Mouse (Mus musculus): ENCODE results near the gene Aebp2.
A peak's percentile ranks its signal among the peaks of the same experiment; 100 is the strongest.
"Not testable (repeated sequence)": the region's sequence is repeated elsewhere in the genome, so short reads cannot be mapped to it uniquely, and the experiment has no call there.

The Aebp2 gene

DNA sequence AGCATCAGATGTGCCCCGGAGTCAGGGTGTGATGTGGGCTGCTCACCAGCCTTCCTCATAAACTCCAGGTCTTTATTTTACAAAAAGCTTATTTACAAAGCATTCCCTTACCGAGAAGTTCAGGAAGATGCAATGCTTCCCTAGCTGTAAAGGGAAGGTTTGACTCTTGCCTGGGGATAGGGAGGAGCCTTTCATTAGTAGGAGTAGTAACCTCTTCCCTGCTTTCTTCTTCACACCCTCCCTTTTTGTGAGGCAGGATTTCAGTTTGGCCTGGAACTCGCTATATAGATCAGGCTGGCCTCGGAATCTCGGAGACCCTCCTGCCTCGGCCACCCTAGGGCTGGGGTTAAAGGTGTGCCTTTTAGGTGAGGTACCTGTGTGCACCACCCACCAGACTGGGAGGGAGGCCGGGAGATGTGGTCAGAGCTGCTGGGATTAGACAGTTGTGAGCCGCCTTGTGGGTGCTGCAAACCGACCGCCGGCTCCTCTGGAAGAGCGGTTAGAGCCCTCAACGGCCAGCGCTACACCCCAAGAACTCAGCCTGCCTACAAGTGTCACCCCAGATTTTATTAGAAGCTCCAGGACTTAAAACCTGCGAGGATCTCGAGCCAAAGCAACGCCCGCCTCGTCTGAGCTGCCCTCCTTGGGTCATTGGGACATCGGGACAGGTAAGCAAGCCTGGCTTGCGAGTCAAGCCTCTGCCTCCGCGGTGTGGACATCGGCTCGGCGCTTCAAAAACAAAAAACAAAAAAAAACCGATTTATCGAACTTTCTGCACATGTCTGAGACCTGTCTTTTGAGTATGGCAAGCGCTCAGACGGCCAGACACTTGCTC is at the start of gene Aebp2:
TSS of gene Aebp2 (plus strand) at position 273 of the 835 bp plus-strand sequence.
- peak; percentile 6 for DNase-seq (ENCODE audit: low read depth, low spot score)

DNA sequence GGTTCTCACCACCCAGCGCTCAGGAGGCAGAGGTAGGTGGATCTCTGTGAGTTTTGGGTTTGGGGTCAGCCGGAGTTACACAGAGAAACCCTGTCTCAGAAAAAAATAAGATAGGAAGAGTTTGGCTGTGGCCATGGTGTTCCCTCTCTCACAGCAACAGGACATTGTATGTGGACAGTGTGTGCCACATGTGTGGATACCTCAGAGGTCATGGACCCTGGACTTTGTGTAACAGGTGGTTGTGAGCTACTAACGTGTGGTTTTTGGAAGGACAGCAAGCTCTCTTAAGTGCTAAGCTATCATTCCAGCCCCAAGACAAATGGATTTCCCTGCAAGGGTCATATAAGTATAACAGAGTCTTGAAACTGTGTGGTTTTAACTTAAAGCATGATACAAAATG is 47.5 kb upstream of the Aebp2 start:
- DNase-seq (ENCODE audit: low read depth, low spot score), result no peak

DNA sequence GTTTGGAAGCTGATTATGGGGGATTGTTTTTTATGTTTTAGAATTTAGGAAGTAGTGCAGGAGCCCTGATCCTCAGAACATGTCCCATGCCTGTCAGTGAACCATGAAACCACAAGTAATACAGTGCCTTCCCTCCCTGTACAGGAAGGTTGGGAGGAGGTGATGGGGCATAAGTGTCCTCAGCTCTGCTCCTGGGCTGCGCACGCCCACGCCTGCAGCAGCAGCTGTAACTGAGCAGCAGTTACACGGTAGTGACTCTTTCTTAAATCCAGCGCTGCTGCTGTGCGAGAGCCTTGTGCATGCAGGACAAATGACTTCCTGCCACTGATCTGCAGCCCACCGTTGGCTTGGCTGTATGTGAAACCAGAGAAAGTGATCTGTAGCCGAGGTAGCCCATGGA is 46.3 kb upstream of the Aebp2 start:
- no peak for DNase-seq (ENCODE audit: low read depth, low spot score)

DNA sequence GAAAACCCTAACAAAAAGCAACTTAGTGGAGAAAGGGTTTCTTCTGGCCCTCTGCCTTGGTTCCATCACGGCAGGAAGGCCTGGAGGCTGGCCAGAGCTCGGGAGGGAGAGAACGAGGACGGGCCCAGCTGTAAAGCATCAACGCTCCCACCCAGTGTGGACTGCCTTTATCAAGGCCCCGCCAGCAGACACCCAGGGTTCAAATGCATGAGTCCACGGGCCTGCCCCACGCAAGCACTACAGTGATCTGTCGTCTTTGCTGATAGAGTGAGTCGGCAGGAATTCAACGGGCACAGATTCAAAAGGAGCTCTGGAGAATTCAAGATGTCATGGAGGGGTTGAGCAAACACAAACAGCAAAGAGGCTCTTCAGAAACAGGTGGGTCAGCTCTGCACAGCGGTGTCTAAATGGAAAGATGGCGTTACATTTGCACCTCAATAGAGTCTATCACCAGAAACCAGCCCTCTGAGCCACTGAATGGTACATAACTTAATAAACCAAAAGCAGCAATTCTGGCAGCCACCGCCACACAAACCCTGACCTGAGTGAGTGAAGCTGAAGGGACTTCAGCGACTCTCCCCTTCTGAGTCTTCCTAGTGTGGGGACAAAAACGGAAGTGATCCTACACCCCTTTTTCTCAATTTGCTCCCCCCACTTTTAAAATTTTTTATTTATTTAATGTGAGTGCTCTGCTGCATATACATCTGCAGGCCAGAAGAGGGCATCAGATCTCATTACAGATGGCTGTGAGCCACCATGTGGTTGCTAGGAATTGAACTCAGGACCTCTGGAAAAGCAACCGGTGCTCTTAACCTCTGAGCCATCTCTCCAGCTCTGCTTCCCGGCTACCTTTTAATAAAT is 45.3 kb upstream of the Aebp2 start:
- DNase-seq (ENCODE audit: low read depth, low spot score), result no peak

DNA sequence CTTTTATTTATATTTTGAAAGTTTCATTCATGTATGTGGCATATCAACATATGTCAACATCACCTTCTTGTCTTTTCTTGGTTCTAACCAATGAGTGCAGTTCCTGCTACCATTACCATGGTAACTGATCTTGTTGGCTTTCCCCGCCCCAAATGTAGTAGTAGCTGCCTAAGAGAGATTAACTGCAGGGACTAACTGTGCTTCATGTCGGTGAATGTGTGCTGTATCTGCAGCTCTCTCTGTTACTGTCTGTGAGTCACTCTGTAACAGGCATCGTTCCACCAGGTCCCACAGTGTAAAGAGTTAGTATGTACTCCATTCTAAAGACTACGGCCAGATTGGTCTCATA is 44.7 kb upstream of the Aebp2 start:
- no peak for DNase-seq (ENCODE audit: low read depth, low spot score)

DNA sequence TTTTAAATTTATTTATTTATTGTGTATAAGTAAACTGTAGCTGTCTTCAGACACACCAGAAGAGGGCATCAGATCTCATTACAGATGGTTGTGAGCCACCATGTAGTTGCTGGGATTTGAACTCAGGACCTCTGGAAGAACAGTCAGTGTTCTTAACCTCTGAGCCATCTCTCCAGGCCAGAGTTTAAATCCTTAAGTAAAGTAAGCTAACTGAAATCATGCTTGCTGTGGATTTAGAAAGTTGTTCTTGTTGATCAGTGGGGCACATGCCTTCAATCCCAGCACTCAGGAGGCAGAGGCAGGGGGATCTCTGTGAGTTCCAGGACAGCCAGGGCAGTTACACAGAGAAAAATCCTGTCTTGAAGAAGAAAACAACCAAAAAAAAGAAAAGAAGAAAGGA is 43.5 kb upstream of the Aebp2 start:
- DNase-seq (ENCODE audit: low read depth, low spot score), result not testable (repeated sequence)

DNA sequence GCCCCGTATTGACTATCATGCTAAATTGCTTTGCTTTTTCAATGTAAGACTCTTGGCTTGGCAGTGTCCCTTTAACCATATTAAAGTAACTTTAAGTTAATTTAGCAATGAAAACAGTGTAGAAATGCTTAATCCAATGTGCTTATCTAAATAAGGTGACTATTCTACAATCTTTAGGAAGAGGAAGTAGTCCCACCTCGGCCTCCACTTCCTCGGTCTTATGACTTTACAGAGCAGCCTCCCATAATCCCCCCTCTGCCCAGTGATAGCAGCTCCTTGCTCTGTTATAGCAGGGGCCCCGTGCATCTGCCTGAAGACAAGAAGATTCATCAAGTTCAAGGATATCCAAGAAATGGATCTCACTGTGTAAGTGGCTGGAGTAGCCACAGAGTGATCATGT is 42.3 kb upstream of the Aebp2 start:
- DNase-seq (ENCODE audit: low read depth, low spot score), result no peak

DNA sequence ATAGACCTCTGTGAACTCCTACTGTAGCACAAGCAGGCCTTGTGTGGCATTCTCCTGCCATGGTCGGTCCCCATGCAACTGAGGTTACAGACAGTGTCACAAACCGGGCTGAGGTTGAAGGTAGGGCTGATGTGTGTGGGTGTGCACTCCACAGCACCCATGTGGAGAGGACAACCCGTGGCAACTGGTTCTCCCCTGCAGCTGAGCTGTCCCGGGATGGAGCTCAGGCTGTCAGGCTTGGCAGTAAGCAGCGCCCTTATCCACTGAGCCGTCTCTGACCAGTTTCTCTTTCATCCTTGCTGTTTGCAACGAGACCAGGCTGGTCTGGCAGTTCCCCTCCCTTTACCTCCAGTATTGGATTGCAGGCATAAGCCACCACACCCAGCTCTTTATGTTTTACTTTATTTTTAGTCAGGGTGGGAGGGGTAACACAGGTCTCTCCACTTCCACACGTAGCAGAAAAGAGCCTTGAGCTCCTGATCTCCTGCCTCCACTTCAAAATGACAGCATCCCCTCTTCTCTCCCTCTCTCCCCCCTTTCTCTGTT is 35.7 kb upstream of the Aebp2 start:
- DNase-seq (ENCODE audit: low read depth, low spot score), result no peak

DNA sequence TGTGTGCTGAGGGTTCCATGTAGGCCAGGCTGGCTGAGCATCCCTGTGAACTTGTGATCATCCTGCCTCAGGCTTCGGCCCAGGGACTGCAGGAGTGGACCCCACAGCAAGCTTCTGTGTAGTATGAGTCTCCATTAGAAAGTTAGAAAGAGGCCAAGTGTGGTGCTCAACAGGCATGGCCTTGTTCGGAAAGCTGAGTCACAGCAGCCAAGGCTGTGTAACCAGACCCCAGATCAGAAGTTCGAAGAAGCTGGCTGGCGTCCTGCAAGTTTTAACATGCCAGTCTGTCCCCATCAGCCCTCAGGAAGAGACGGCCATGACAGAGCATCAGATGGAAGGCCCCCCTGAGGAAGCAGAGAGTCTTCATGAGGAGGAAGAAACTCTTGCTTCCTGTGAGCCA is 31.1 kb upstream of the Aebp2 start:
- DNase-seq (ENCODE audit: low read depth, low spot score), result no peak

DNA sequence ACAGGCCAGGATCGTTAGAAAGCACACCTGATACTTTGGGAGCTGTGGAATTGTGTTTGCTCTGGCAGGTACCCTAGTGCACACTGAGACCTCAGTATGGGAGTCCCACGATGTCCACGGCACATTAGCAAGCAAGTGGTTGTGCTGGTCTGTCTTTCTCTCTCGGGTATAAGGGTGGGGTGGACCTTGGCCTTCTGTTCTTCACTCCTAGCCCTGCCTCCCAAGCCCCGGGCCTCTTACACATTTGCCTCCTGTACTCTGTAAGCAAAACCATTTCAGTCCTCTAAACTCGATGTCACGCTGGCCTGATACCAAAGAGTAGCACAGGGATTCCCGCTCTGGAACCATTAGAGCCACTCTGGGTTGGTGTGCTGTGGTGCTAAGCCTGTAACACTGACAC is 29.8 kb upstream of the Aebp2 start:
- DNase-seq (ENCODE audit: low read depth, low spot score), result no peak

DNA sequence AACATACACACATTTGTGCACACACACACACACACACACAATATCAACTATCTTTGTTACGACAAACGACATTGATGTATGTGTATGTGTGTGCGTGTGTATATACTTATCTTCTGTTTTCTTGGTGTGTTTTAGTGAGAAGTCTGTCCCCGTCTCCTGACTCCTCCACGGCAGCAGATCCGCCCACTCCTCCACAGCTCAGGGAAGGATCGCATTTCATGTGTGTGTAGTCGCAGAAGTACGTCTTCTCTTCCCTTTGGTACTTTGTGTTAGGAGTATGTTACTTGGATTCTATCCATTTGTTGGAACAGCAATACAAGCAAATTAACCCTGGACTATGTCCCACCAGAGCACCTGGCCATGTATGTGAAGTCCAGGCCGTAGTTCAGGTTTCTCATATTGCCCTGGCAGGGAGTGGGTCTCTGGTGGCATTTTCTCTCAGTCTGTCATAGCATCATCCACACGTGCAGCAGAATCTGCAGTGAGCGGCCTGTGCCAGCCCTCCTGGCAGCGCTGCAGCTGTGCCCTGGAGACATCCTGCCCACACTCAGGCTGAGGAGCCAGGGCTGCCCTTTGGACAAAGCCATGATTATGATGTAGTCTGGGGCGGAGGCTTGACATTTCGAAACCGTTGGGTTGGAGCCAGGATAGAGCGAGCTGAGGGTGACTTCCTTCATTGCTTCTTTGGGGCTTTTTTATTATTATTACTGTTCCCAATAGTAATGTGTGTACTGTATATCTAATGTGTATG is 28.9 kb upstream of the Aebp2 start:
- no peak for DNase-seq (ENCODE audit: low read depth, low spot score)

DNA sequence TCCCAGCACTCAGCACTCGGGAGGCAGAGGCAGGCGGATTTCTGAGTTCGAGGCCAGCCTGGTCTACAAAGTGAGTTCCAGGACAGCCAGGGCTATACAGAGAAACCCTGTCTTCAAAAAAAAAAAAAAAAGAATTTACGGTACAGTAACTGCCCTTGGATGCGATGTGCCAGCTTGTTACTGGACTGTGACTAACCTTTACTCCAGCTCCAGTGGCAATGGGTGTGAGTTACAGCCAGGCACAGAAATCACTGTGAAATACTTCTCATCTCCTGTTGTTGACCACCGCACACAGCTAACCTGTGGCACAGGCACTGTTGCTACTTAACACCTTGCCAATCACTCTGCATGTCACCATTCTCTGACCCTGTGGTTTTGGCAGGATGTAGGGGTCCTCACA is 26.9 kb upstream of the Aebp2 start:
- not testable (repeated sequence) for DNase-seq (ENCODE audit: low read depth, low spot score)

DNA sequence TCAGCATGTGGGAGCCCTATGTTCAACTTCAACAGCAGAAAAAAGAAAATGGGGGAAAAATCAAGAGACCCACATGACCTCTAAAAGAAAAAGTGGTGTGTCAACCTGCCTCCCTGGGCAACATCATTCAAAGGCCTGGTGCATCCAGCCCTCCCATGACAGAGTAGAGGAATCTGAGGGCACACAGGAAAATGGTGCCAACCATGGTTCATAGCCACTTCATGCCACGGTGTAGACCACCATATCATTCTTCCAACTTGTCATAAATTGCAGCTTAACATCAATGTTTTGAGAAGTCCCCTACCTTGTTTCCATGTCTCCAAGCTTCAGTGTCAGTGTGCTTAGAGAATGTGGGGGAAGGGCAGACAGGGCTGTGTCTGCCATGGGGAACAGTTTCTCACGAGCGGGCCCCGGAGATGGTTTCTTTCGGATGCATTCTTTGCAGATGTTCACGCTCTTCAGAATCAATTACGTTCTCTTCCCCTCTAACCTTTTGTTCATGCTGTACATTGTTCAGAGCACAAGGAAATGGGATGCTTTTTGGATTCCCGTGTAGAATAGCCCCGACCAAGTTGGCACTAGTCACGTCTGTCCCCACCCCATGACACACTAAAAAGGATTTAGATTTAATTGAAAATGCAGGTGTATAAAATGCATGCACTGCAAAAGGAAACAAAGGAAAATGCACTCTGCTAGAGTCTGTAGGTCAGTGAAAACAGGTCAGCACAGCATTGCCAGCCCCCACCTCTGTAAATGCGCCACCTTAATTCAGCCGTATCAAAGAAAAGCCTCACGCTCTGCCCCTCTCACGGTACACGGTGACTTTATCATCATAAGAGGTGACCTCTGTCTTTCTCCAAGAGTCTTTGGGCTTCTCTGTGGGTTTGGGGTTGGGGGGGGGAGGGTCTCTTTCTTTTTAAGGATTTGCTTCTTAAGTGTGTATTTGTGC is 24.8 kb upstream of the Aebp2 start:
- no peak for DNase-seq (ENCODE audit: low read depth, low spot score)

DNA sequence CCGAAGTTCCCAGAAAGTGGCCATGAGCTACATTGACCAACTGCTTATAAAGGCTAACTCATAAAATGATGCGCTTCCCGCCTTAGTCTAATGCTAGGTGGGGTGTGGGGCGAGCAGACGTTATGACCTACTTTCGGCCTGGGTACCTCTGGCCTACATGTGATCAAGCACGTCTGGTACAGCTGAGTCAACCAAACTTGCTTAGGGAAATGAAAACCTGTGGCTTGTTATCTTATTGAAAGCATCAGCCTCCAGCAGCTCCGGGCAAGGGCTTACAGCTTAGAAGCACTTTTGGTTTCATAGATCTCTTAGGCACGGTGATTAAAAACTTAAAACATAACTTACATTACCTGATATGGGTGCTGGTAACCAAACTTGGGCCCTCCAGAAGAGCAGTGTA is 23.9 kb upstream of the Aebp2 start:
- DNase-seq (ENCODE audit: low read depth, low spot score), result no peak

DNA sequence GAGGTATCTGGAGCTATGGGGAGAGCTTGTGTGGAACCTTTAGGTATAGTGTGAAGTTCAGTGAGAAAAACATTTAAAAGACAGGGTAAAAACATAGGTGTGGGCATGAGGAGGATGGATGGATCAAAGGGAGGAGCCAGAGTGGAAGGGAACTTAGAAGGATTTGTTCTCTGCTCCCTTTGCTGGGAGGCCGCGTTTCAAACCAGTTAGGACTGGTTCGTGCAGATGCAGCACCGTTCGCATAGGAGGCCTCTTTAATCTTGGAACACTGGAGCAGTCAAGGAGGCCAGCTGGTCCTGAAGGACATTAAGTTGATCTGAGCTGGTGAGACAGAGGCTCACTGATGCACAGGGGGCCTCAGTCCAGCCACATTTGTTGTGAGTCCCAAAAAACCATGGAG is 23.1 kb upstream of the Aebp2 start:
- DNase-seq (ENCODE audit: low read depth, low spot score), result no peak

DNA sequence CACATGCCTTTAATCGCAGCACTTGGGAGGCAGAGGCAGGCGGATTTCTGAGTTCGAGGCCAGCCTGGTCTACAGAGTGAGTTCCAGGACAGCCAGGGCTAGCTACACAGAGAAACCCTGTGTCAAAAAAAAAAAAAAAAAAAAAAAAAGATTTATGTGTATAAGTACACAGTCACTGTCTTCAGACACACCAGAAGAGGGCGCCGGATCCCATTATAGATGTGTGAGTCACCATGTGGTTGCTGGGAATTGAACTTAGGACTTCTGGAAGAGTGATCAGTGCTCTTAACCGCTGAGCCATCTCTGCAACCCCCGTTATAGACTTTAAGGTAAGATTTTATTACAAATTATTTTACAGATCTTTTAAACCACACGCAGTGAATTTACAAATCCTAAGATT is 21.8 kb upstream of the Aebp2 start:
- not testable (repeated sequence) for DNase-seq (ENCODE audit: low read depth, low spot score)

DNA sequence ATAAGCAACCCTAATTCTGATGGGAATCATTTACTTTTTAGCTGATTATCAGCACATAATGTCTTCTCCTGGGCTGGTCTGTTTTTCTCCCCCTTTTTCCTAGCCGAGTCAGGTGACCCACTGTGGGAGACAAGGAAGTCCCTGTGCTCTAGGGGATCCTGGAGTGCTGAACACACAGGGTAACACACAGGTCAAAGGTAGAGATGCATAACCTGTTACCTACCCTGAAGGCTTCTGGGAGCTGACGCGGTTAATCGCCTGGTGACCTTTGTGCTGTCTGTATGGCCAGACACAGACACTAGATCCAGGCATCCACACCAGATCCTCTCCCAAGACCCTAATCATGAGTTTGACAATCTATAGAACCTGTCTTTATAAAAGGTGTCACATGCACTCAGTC is 21.3 kb upstream of the Aebp2 start:
- DNase-seq (ENCODE audit: low read depth, low spot score), result no peak

DNA sequence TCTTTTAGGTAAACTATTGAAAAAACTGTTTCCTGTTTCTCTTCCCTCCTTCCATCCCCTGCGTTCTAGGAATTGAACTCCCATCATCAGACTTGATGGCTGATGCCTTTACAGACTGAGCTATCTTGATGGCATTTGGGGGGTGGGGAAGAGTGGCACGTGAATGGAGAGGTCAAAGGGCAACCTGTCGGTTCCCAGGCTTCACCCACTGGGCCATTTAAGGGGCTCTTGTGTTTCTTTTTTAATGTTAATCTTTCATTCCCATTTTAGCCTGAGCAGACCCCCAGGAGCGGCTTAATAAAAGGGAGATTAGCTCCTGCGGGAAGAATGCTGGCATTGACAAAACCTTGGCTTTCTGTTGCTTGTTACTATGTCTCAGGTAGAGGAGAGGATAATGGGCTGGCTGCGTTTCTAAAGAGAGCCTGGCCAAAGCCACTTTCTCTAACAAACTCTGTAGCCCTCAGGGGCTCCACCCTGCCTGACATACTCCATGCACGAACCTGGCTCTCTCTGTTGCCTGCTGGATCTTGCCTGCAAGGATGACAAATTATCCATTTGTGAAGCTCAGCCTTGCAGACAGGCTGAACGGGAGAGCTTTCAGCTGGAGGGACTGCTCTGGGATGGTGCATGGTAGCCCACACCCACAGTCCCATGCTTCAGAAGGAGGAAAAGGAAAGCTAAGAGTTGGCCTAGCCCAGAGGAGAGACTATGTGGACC is 19.1 kb upstream of the Aebp2 start:
- DNase-seq (ENCODE audit: low read depth, low spot score), result no peak

DNA sequence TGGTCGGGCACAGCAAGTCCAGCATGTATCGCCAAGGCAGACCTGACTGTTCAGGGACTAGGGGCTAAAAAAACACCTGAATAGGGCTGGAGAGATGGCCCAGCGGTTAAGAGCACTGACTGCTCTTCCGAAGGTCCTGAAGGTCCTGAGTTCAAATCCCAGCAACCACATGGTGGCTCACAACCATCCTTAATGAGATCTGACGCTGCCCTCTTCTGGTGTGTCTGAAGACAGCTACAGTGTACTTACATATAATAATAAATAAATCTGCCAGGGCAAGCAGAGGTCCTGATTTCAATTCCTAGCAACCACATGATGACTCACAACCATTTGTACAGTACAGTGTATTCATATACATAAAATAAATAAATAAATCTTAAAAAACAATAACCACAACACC is 17.3 kb upstream of the Aebp2 start:
- not testable (repeated sequence) for DNase-seq (ENCODE audit: low read depth, low spot score)

DNA sequence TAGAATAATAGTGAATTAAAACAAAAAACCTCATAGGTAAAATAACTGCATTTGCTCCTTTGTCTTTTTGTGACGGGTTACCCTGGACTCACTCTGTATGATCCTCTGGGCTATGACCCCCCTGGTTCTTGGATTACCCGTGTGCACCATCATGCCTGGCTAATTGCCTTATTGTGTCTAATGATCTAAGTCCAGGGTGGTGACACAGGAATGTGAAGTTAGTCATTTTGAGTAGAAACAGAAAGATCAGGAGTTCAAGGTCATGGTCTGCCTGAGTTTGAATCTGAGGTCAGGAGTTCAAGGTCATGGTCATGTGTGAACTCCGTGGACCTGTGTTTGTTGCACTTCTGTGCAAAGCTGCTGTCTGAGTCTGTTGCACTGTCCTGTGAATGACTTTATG is 16.7 kb upstream of the Aebp2 start:
- no peak for DNase-seq (ENCODE audit: low read depth, low spot score)
